Mouse (Mus musculus) hindbrain, embryonic 12.5 days (tissue): Measurements from ENCODE around the gene Lman2l. TPM values are rescaled to one million over a fixed set of nuclear protein-coding genes. Genes with fewer than 3 reads are reported as not detected.

Experiments
- ATAC-seq: fragments of 200-750 bp; cut with Nextera tagmentation; 2 replicates; pipeline ENCODE4 v1.8.0; 2017; ENCODE audit warnings: moderate TSS enrichment; ENCODE audit not compliant: low FRiP score
- H3K27ac ChIP-seq: fragments of 300-500 bp; sonication (generic); 2 replicates; pipeline ENCODE4 v1.5.1; 2016; ENCODE audit warnings: mild to moderate bottlenecking
- H3K27me3 ChIP-seq: fragments of 300-500 bp; sonication (generic); 2 replicates; pipeline ENCODE4 v1.6.1; 2016; ENCODE audit warnings: mild to moderate bottlenecking
- H3K36me3 ChIP-seq: fragments of 300-500 bp; sonication (generic); 2 replicates; pipeline ENCODE4 v1.6.1; 2016; ENCODE audit warnings: mild to moderate bottlenecking
- H3K4me1 ChIP-seq: fragments of 300-500 bp; sonication (generic); 2 replicates; pipeline ENCODE4 v1.6.1; 2016
- H3K4me2 ChIP-seq: fragments of 300-500 bp; sonication (generic); replicated peaks from 2 replicates; pipeline ENCODE4 v1.6.1; 2016; ENCODE audit warnings: mild to moderate bottlenecking
- H3K4me3 ChIP-seq: fragments of 300-500 bp; sonication (generic); 2 replicates; pipeline ENCODE4 v1.5.1; 2016; ENCODE audit warnings: mild to moderate bottlenecking
- H3K9ac ChIP-seq: fragments of 300-500 bp; sonication (generic); 2 replicates; pipeline ENCODE4 v1.6.1; 2016; ENCODE audit warnings: mild to moderate bottlenecking, moderate library complexity
- H3K9me3 ChIP-seq: fragments of 300-500 bp; sonication (generic); replicated peaks from 2 replicates; pipeline ENCODE4 v1.6.1; 2016; ENCODE audit warnings: mild to moderate bottlenecking
- WGBS: fragments of 180-500 bp; shearing (Covaris S2); methylation state at CpG from one replicate; pipeline ENCODE4 v1.1.7; 2016; 5-methylcytosine and 5-hydroxymethylcytosine counted together
- polyA plus RNA-seq: library from polyadenylated mRNA; unstranded; fragments of >200 nt; fragmentation: Nextera tagmentation; extraction: Ambion mirVana; gene quantifications from 2 replicates; pipeline ENCODE4 v1.2.1, GENCODE M21; 2016

Lman2l gene
- polyA plus RNA-seq, 1 experiment from 2014 or later: 74.3 TPM

- peaks cover 2% of the 10 kb centered on the region; the same call in 1 of the 2 replicates for H3K36me3 ChIP-seq
- no peak overlapping the region for H3K4me2 ChIP-seq
- no peak overlapping the region for H3K9ac ChIP-seq
- no peak overlapping the region for H3K4me3 ChIP-seq
- no peaks in the 10 kb centered on the region for H3K9me3 ChIP-seq
- no peak overlapping the region for H3K27ac ChIP-seq
- no peaks in the 10 kb centered on the region for H3K27me3 ChIP-seq
- H3K4me1 ChIP-seq: peaks cover 10% of the 10 kb centered on the region
- no peak for ATAC-seq
- 96% methylated on average over 5 of the region's 5 CpGs for WGBS
Measured at GRCm38 (mm10) chr1:36446841-36447240, 1.8 kb upstream of the Lman2l start.

- no peak overlapping the region for H3K4me3 ChIP-seq
- WGBS: 91% methylated on average over 5 of the region's 5 CpGs
- no peak for ATAC-seq
Measured at GRCm38 (mm10) chr1:36446106-36446824, 1.2 kb upstream of the Lman2l start.

GRCm38 (mm10) chr1:36445508-36445907, 437 bp upstream of the Lman2l start:
- H3K9ac ChIP-seq: no peak overlapping the region
- no peaks in the 10 kb centered on the region for H3K27me3 ChIP-seq
- ATAC-seq: peak; percentile 20
- H3K27ac ChIP-seq: peak overlapping the region; percentile 68
- H3K4me1 ChIP-seq: peaks cover 10% of the 10 kb centered on the region
- peak overlapping the region; percentile 78 for H3K4me3 ChIP-seq
- no peaks in the 10 kb centered on the region for H3K9me3 ChIP-seq
- peaks cover 8% of the 10 kb centered on the region; the same call in 1 of the 2 replicates for H3K36me3 ChIP-seq
- 40% methylated on average over 8 of the region's 8 CpGs for WGBS
- H3K4me2 ChIP-seq: peak overlapping the region; percentile 37

More at GRCm38 (mm10) chr1:36446106-36446824, 1.2 kb upstream of the Lman2l start:
- H3K27ac ChIP-seq: no peak overlapping the region
- no peak overlapping the region for H3K9ac ChIP-seq
- no peaks in the 10 kb centered on the region for H3K27me3 ChIP-seq
- peaks cover 10% of the 10 kb centered on the region for H3K4me1 ChIP-seq
- no peak overlapping the region for H3K4me2 ChIP-seq
- no peaks in the 10 kb centered on the region for H3K9me3 ChIP-seq
- peaks cover 5% of the 10 kb centered on the region; the same call in 1 of the 2 replicates for H3K36me3 ChIP-seq

- Histone ChIP-seq H3K4me1 (peaks cover 10% of the 10 kb centered on the region), H3K9ac (no peak overlapping the region), H3K9me3 (no peaks in the 10 kb centered on the region), H3K27me3 (no peaks in the 10 kb centered on the region), H3K27ac (no peak overlapping the region), H3K36me3 (peaks cover 44% of the 10 kb centered on the region), H3K4me2 (no peak overlapping the region), H3K4me3 (no peak overlapping the region)
- WGBS: 92% methylated on average over 4 of the region's 4 CpGs
- ATAC-seq: no peak
Measured at GRCm38 (mm10) chr1:36441101-36441500, 4.0 kb downstream of the Lman2l start.

GRCm38 (mm10) chr1:36437223-36437622, 7.8 kb downstream of the Lman2l start:
- H3K36me3 ChIP-seq: peaks cover 76% of the 10 kb centered on the region
- H3K9ac ChIP-seq: no peak overlapping the region
- 100% methylated on average over 3 of the region's 3 CpGs for WGBS
- no peak overlapping the region for H3K4me3 ChIP-seq
- no peak overlapping the region for H3K4me2 ChIP-seq
- H3K9me3 ChIP-seq: no peaks in the 10 kb centered on the region
- no peak for ATAC-seq
- H3K27ac ChIP-seq: no peak overlapping the region
- H3K27me3 ChIP-seq: no peaks in the 10 kb centered on the region
- H3K4me1 ChIP-seq: no peaks in the 10 kb centered on the region

GRCm38 (mm10) chr1:36436515-36436914, 8.6 kb downstream of the Lman2l start:
- H3K9me3 ChIP-seq: no peaks in the 10 kb centered on the region
- no peak for ATAC-seq
- H3K4me2 ChIP-seq: no peak overlapping the region
- no peaks in the 10 kb centered on the region for H3K27me3 ChIP-seq
- H3K4me3 ChIP-seq: no peak overlapping the region
- H3K27ac ChIP-seq: no peak overlapping the region
- H3K9ac ChIP-seq: no peak overlapping the region
- peaks cover 80% of the 10 kb centered on the region for H3K36me3 ChIP-seq
- 96% methylated on average over 6 of the region's 6 CpGs for WGBS
- no peaks in the 10 kb centered on the region for H3K4me1 ChIP-seq

- Histone ChIP-seq H3K27ac (no peak overlapping the region), H3K9ac (no peak overlapping the region), H3K4me2 (no peak overlapping the region), H3K36me3 (peaks cover 86% of the 10 kb centered on the region), H3K27me3 (no peaks in the 10 kb centered on the region), H3K4me3 (no peak overlapping the region), H3K9me3 (no peaks in the 10 kb centered on the region), H3K4me1 (no peaks in the 10 kb centered on the region)
- 70% methylated on average over 4 of the region's 4 CpGs for WGBS
- ATAC-seq: no peak
Measured at GRCm38 (mm10) chr1:36435071-36435470, 10.0 kb downstream of the Lman2l start.

- Histone ChIP-seq H3K9ac (no peak overlapping the region), H3K4me3 (no peak overlapping the region), H3K27ac (no peak overlapping the region), H3K27me3 (no peaks in the 10 kb centered on the region), H3K4me1 (no peaks in the 10 kb centered on the region), H3K9me3 (no peaks in the 10 kb centered on the region), H3K4me2 (no peak overlapping the region), H3K36me3 (peaks cover 89% of the 10 kb centered on the region)
- 96% methylated on average over 3 of the region's 3 CpGs for WGBS
- ATAC-seq: no peak
Measured at GRCm38 (mm10) chr1:36433616-36434015, 11.5 kb downstream of the Lman2l start.

GRCm38 (mm10) chr1:36432999-36433398, 12.1 kb downstream of the Lman2l start:
- H3K36me3 ChIP-seq: peaks cover 89% of the 10 kb centered on the region
- no peaks in the 10 kb centered on the region for H3K9me3 ChIP-seq
- no peaks in the 10 kb centered on the region for H3K4me1 ChIP-seq
- H3K9ac ChIP-seq: no peak overlapping the region
- H3K27me3 ChIP-seq: no peaks in the 10 kb centered on the region
- no peak overlapping the region for H3K4me2 ChIP-seq
- no peak overlapping the region for H3K4me3 ChIP-seq
- WGBS: 89% methylated on average over 4 of the region's 4 CpGs
- no peak overlapping the region for H3K27ac ChIP-seq
- no peak for ATAC-seq

- Histone ChIP-seq H3K4me1 (no peaks in the 10 kb centered on the region), H3K36me3 (peaks cover 89% of the 10 kb centered on the region), H3K4me2 (no peak overlapping the region), H3K9ac (no peak overlapping the region), H3K27ac (no peak overlapping the region), H3K9me3 (no peaks in the 10 kb centered on the region), H3K4me3 (no peak overlapping the region), H3K27me3 (no peaks in the 10 kb centered on the region)
- whole genome bisulfite sequencing: 98% methylated on average over 2 of the region's 2 CpGs
- ATAC-seq: no peak
Measured at GRCm38 (mm10) chr1:36429511-36429910, 15.6 kb downstream of the Lman2l start.

GRCm38 (mm10) chr1:36404531-36404930, 40.5 kb downstream of the Lman2l start:
- 79% methylated on average over 6 of the region's 6 CpGs for WGBS
- no peaks in the 10 kb centered on the region for H3K9me3 ChIP-seq
- no peak for ATAC-seq

GRCm38 (mm10) chr1:36401509-36401908, 43.6 kb downstream of the Lman2l start:
- H3K9ac ChIP-seq: no peak overlapping the region
- no peak overlapping the region for H3K4me3 ChIP-seq
- WGBS: 60% methylated on average over 4 of the region's 4 CpGs
- no peak overlapping the region for H3K4me2 ChIP-seq
- peak; percentile 56 for ATAC-seq
- H3K36me3 ChIP-seq: no peaks in the 10 kb centered on the region
- no peak overlapping the region for H3K27ac ChIP-seq
- no peaks in the 10 kb centered on the region for H3K9me3 ChIP-seq
- H3K4me1 ChIP-seq: peaks cover 9% of the 10 kb centered on the region; the same call in 1 of the 2 replicates
- no peaks in the 10 kb centered on the region for H3K27me3 ChIP-seq

More at GRCm38 (mm10) chr1:36404531-36404930, 40.5 kb downstream of the Lman2l start:
- H3K4me1 ChIP-seq: peaks cover 9% of the 10 kb centered on the region; the same call in 1 of the 2 replicates
- no peak overlapping the region for H3K9ac ChIP-seq
- no peak overlapping the region for H3K4me3 ChIP-seq
- no peak overlapping the region for H3K4me2 ChIP-seq
- H3K27ac ChIP-seq: no peak overlapping the region
- no peaks in the 10 kb centered on the region for H3K27me3 ChIP-seq
- no peaks in the 10 kb centered on the region for H3K36me3 ChIP-seq

GRCm38 (mm10) chr1:36397041-36397440, 48.0 kb downstream of the Lman2l start:
- no peak overlapping the region for H3K27ac ChIP-seq
- 20% methylated on average over 6 of the region's 6 CpGs for WGBS

More at GRCm38 (mm10) chr1:36397041-36397440, 48.0 kb downstream of the Lman2l start:
- H3K4me1 ChIP-seq: peaks cover 9% of the 10 kb centered on the region; the same call in 1 of the 2 replicates
- H3K9ac ChIP-seq: no peak overlapping the region
- no peaks in the 10 kb centered on the region for H3K27me3 ChIP-seq
- no peaks in the 10 kb centered on the region for H3K36me3 ChIP-seq
- ATAC-seq: no peak
- H3K4me2 ChIP-seq: no peak overlapping the region
- H3K4me3 ChIP-seq: no peak overlapping the region
- no peaks in the 10 kb centered on the region for H3K9me3 ChIP-seq
